Mouse (Mus musculus) embryonic facial prominence, embryonic 13.5 days (tissue): ENCODE results near the gene Ercc1. TPM values are rescaled to one million over a fixed set of nuclear protein-coding genes. Genes with fewer than 3 reads are reported as not detected.

Experiments used
- ATAC-seq: fragments of 200-750 bp; cut with Nextera tagmentation; 2 replicates; pipeline ENCODE4 v1.8.0; 2017; ENCODE audit warnings: low read depth; ENCODE audit not compliant: insufficient number of reproducible peaks, insufficient read depth, low FRiP score, low TSS enrichment
- H3K27ac ChIP-seq: fragments of 300-500 bp; sonication (generic); 2 replicates; pipeline ENCODE4 v1.5.1; 2015; ENCODE audit warnings: moderate library complexity, mild to moderate bottlenecking, inconsistent platforms
- H3K27me3 ChIP-seq: fragments of 300-500 bp; sonication (generic); 2 replicates; pipeline ENCODE4 v1.6.1; 2015; ENCODE audit warnings: mild to moderate bottlenecking, inconsistent platforms
- H3K36me3 ChIP-seq: fragments of 300-500 bp; sonication (generic); 2 replicates; pipeline ENCODE4 v1.6.1; 2015; ENCODE audit warnings: mild to moderate bottlenecking, inconsistent platforms
- H3K4me1 ChIP-seq: fragments of 300-500 bp; sonication (generic); 2 replicates; pipeline ENCODE4 v1.6.1; 2015; ENCODE audit warnings: inconsistent platforms
- H3K4me2 ChIP-seq: fragments of 300-500 bp; sonication (generic); 2 replicates; pipeline ENCODE4 v1.6.1; 2015; ENCODE audit warnings: moderate library complexity, mild to moderate bottlenecking, inconsistent platforms
- H3K4me3 ChIP-seq: fragments of 300-500 bp; sonication (generic); 2 replicates; pipeline ENCODE4 v1.5.1; 2015; ENCODE audit warnings: mild to moderate bottlenecking, inconsistent platforms
- H3K9ac ChIP-seq: fragments of 300-500 bp; sonication (generic); 2 replicates; pipeline ENCODE4 v1.6.1; 2015; ENCODE audit warnings: mild to moderate bottlenecking, inconsistent platforms
- H3K9me3 ChIP-seq: fragments of 300-500 bp; sonication (generic); 2 replicates; pipeline ENCODE4 v1.6.1; 2016; ENCODE audit warnings: inconsistent platforms
- WGBS: fragments of 180-500 bp; shearing (Covaris S2); methylation state at CpG from one replicate; pipeline ENCODE4 v1.1.7; 2015; ENCODE audit warnings: mixed read lengths; 5-methylcytosine and 5-hydroxymethylcytosine counted together
- polyA plus RNA-seq: library from polyadenylated mRNA; unstranded; fragments of >200 nt; fragmentation: Nextera tagmentation; extraction: Ambion mirVana; gene quantifications from 2 replicates; pipeline ENCODE4 v1.2.1, GENCODE M21; 2015

Gene Ercc1
- polyA plus RNA-seq, 1 experiment from 2014 or later: 106 TPM

GRCm38 (mm10) chr7:19381377-19382165, 37.0 kb downstream of the Ercc1 start, which contains the start of gene Ercc2:
Ercc2 (plus strand) TSS chr7:19382010.
- Histone ChIP-seq H3K4me2 (peak within 1 kb of the TSS; percentile 87), H3K4me1 (peaks cover 15% of the 10 kb centered on the region), H3K4me3 (peak within 1 kb of the TSS; percentile 92), H3K36me3 (peaks cover 46% of the 10 kb centered on the region), H3K27me3 (no peaks in the 10 kb centered on the region), H3K9ac (peak within 1 kb of the TSS; percentile 94), H3K9me3 (no peaks in the 10 kb centered on the region), H3K27ac (no peak within 1 kb of the TSS; the same call in 1 of the 2 replicates)
- 6% methylated on average over 45 of the region's 48 CpGs for WGBS
- ATAC-seq: peak; percentile 92

GRCm38 (mm10) chr7:19382166-19382541, 37.6 kb downstream of the Ercc1 start:
- Histone ChIP-seq H3K4me3 (peak overlapping the region; percentile 92), H3K4me2 (peak overlapping the region; percentile 87), H3K27me3 (no peaks in the 10 kb centered on the region), H3K9ac (peak overlapping the region; percentile 94), H3K4me1 (peaks cover 15% of the 10 kb centered on the region), H3K36me3 (peaks cover 49% of the 10 kb centered on the region), H3K27ac (no peak overlapping the region; the same call in 1 of the 2 replicates), H3K9me3 (no peaks in the 10 kb centered on the region)
- 0% methylated on average over 19 of the region's 37 CpGs for WGBS
- peak; percentile 28; the same call in 1 of the 2 replicates for ATAC-seq

GRCm38 (mm10) chr7:19383708-19384107, 39.1 kb downstream of the Ercc1 start:
- H3K4me3 ChIP-seq: no peak overlapping the region; the same call in 1 of the 2 replicates
- H3K9me3 ChIP-seq: no peaks in the 10 kb centered on the region
- H3K9ac ChIP-seq: peak overlapping the region; percentile 94; the same call in 1 of the 2 replicates
- no peak for ATAC-seq
- WGBS: 68% methylated on average over 9 of the region's 9 CpGs
- peak overlapping the region; percentile 87; the same call in 1 of the 2 replicates for H3K4me2 ChIP-seq
- H3K27ac ChIP-seq: no peak overlapping the region
- H3K27me3 ChIP-seq: no peaks in the 10 kb centered on the region
- peaks cover 15% of the 10 kb centered on the region for H3K4me1 ChIP-seq
- peaks cover 51% of the 10 kb centered on the region for H3K36me3 ChIP-seq

GRCm38 (mm10) chr7:19388699-19389413, 44.3 kb downstream of the Ercc1 start:
- H3K9me3 ChIP-seq: no peaks in the 10 kb centered on the region
- H3K36me3 ChIP-seq: peaks cover 100% of the 10 kb centered on the region
- H3K27ac ChIP-seq: no peak overlapping the region
- WGBS: 74% methylated on average over 10 of the region's 10 CpGs
- H3K4me3 ChIP-seq: no peak overlapping the region
- H3K27me3 ChIP-seq: no peaks in the 10 kb centered on the region
- no peaks in the 10 kb centered on the region; the same call in 1 of the 2 replicates for H3K4me1 ChIP-seq
- no peak overlapping the region for H3K9ac ChIP-seq
- no peak for ATAC-seq
- no peak overlapping the region for H3K4me2 ChIP-seq

GRCm38 (mm10) chr7:19394484-19394883, 49.9 kb downstream of the Ercc1 start:
- no peak overlapping the region for H3K4me3 ChIP-seq
- no peaks in the 10 kb centered on the region for H3K4me1 ChIP-seq
- peaks cover 8% of the 10 kb centered on the region for H3K27me3 ChIP-seq
- no peak overlapping the region for H3K27ac ChIP-seq
- H3K4me2 ChIP-seq: no peak overlapping the region
- ATAC-seq: no peak
- H3K9ac ChIP-seq: no peak overlapping the region
- H3K36me3 ChIP-seq: peaks cover 67% of the 10 kb centered on the region
- WGBS: 86% methylated on average over 8 of the region's 8 CpGs
- H3K9me3 ChIP-seq: no peaks in the 10 kb centered on the region

GRCm38 (mm10) chr7:19399496-19400280, 55.1 kb downstream of the Ercc1 start:
- Histone ChIP-seq H3K4me2 (peak overlapping the region; percentile 57), H3K27ac (no peak overlapping the region; the same call in none of the 2 replicates), H3K4me1 (peaks cover 11% of the 10 kb centered on the region), H3K9ac (peak overlapping the region; percentile 41), H3K9me3 (no peaks in the 10 kb centered on the region), H3K27me3 (peaks cover 59% of the 10 kb centered on the region), H3K36me3 (peaks cover 15% of the 10 kb centered on the region), H3K4me3 (peak overlapping the region; percentile 36)
- ATAC-seq: peak; percentile 33; the same call in 1 of the 2 replicates
- WGBS: 1% methylated on average over 27 of the region's 27 CpGs

- Histone ChIP-seq H3K9me3 (no peaks in the 10 kb centered on the region), H3K27me3 (peaks cover 71% of the 10 kb centered on the region), H3K4me3 (no peak overlapping the region), H3K9ac (no peak overlapping the region), H3K4me2 (no peak overlapping the region), H3K4me1 (peaks cover 15% of the 10 kb centered on the region), H3K27ac (no peak overlapping the region), H3K36me3 (0 out of 2 replicates have a peak, but pooled peaks cover 2% of the 10 kb centered on the region)
- ATAC-seq: no peak
- WGBS: 82% methylated on average over 4 of the region's 4 CpGs
Observed at GRCm38 (mm10) chr7:19400946-19401345, 56.4 kb downstream of the Ercc1 start.

GRCm38 (mm10) chr7:19402535-19403112, 58.0 kb downstream of the Ercc1 start:
- H3K4me3 ChIP-seq: no peak overlapping the region
- peaks cover 80% of the 10 kb centered on the region for H3K27me3 ChIP-seq
- no peak overlapping the region for H3K9ac ChIP-seq

GRCm38 (mm10) chr7:19403731-19404296, 59.2 kb downstream of the Ercc1 start, which contains the start of gene Klc3:
Klc3 (minus strand) TSS chr7:19404104.
- Histone ChIP-seq H3K36me3 (no peaks in the 10 kb centered on the region), H3K9ac (peak within 1 kb of the TSS; percentile 68), H3K27ac (no peak within 1 kb of the TSS), H3K4me1 (peaks cover 15% of the 10 kb centered on the region), H3K4me2 (peak within 1 kb of the TSS; percentile 98), H3K9me3 (no peaks in the 10 kb centered on the region), H3K4me3 (peak within 1 kb of the TSS; percentile 64), H3K27me3 (peaks cover 79% of the 10 kb centered on the region)
- under 1% methylated on average over 61 of the region's 62 CpGs for WGBS
- ATAC-seq: peak; percentile 11; the same call in 1 of the 2 replicates

More at GRCm38 (mm10) chr7:19402535-19403112, 58.0 kb downstream of the Ercc1 start:
- no peak for ATAC-seq
- peaks cover 15% of the 10 kb centered on the region for H3K4me1 ChIP-seq
- H3K36me3 ChIP-seq: no peaks in the 10 kb centered on the region
- H3K4me2 ChIP-seq: no peak overlapping the region
- no peaks in the 10 kb centered on the region for H3K9me3 ChIP-seq
- no peak overlapping the region for H3K27ac ChIP-seq
- 83% methylated on average over 9 of the region's 9 CpGs for WGBS

- WGBS: 52% methylated on average over 7 of the region's 7 CpGs
- Histone ChIP-seq H3K27me3 (peaks cover 73% of the 10 kb centered on the region), H3K36me3 (no peaks in the 10 kb centered on the region), H3K4me2 (peak within 1 kb of the TSS; percentile 98), H3K4me1 (peaks cover 15% of the 10 kb centered on the region), H3K4me3 (peak within 1 kb of the TSS; percentile 64), H3K9me3 (no peaks in the 10 kb centered on the region), H3K9ac (peak within 1 kb of the TSS; percentile 68), H3K27ac (no peak within 1 kb of the TSS)
- ATAC-seq: no peak
Observed at GRCm38 (mm10) chr7:19404476-19404875, 59.9 kb downstream of the Ercc1 start, which contains the start of gene Ckm. Ckm (plus strand) TSS chr7:19404776.
